Mouse (Mus musculus) kidney, adult 11 months (tissue): ENCODE measurements around the gene Tcp10c.
"Not testable (repeated sequence)": the region's sequence is repeated elsewhere in the genome, so short reads cannot be mapped to it uniquely, and the experiment has no call there.

Experiments
- DNase-seq: peaks from one replicate; pipeline ENCODE4 v3.0.0; 2022

The Tcp10c gene

DNA sequence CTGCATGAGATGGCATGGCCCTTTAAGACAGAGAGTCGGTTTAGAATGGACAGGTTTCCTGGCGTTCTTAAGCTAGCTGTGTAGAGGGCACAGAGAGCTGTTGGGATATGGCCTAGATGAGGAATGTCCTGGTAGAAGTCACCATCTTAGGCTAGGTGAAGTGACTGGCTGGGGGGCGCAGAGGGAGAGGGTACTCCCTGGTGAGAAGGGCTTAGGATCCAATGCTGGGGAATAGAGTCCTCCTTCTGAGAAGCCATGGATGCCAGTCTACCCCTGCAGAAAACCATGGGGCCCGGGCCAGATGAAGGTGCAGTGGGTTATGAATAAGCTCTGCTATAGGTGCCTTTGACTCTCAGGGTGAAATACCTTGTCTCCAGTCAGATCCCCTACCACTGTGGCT is at the start of gene Tcp10c:
Gene Tcp10c (plus strand): TSS at position 52 of the 400 bp plus-strand sequence.
- not testable (repeated sequence) for DNase-seq

DNA sequence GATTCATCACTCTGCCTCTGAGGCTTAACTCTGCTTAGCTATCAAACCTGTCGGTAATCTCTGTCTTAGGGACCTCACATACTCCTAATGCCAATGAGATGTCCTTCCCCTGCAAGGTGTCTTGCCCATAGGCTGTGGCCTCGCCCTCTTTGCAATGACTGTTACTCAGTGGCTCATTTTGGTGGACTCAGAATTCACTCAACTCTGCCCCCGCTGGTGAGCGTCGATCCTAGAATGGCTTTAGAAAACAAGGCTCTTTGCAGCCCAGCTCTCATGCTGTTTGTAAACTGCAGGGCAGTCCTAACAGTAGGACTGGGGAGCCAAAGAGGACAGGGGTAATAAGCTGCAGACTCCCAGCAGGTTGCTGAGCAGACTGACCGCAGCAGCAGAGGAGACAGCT is 46.5 kb upstream of the Tcp10c start:
- DNase-seq, result peak; percentile 40

DNA sequence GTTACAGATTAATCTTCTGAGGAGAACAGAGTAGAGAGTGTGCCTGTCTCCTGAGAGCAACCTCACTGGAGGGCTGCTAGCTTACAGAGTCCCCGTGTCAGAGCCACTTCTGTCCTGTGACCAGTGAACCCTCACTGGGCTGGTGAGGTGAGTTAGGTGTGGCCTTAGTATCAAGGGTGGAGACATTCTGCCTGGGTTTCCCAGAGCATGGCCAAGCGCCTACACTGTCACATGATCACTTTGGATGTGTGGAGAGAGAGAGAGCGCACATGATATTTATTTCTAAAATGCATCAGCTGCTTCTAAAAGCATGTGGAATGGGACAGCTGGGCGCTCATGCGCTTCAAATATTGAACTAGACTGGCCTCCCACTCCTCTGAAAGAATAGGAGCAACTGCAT is 46.0 kb upstream of the Tcp10c start:
- DNase-seq, result peak; percentile 64

DNA sequence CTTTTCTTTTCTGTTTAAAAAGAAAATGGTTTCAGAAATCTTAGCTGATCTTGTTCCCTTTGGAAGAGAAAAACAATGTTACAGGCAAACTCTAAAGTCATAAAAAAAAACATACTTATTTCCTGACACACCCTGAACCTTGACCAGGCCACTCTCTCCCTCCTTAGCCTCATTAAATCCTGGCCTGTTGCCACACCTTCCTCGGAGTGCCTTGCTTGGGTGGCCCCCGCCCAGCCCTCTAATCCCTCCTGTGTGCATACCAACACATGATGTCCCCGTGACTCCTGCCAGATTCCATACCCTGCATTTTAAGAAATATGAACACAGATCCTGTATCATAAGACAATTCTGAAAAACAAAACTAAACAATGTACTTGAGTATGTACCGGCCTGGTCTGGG is 45.6 kb upstream of the Tcp10c start:
- DNase-seq, result peak; percentile 77

- peak; percentile 62 for DNase-seq
These were observed 45.2 kb upstream of the Tcp10c start for GRCm38 (mm10) chr17:13309182-13309631.

GRCm38 (mm10) chr17:13329967-13330366 is 24.4 kb upstream of the Tcp10c start:
- not testable (repeated sequence) for DNase-seq

GRCm38 (mm10) chr17:13331179-13331578 is 23.2 kb upstream of the Tcp10c start:
- not testable (repeated sequence) for DNase-seq

GRCm38 (mm10) chr17:13332496-13332895 is 21.9 kb upstream of the Tcp10c start:
- not testable (repeated sequence) for DNase-seq

GRCm38 (mm10) chr17:13336979-13337749 is 17.2 kb upstream of the Tcp10c start:
- DNase-seq, result peak; percentile 49

GRCm38 (mm10) chr17:13337931-13338330 is 16.4 kb upstream of the Tcp10c start:
- DNase-seq, result not testable (repeated sequence)

DNA sequence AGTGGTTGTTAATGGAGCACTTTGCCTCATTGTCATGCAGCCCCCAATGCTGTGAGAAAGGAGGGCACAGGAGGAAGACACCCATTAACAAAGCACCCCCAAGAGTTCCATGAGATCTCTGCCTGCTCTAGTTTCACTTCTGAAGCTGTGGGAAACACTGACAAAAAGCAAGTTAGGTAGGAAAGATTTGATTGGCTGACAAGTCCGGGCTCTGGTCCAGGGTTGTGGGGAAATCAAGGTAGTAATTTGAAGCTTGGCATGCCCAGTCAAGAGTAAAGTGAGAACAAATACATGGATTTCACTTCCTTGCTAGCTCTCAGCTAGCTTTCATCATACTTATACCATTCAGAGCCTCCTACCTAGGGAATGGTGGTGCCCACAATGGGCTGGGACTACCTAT is 14.3 kb upstream of the Tcp10c start:
- not testable (repeated sequence) for DNase-seq

- not testable (repeated sequence) for DNase-seq
These were observed 8.4 kb upstream of the Tcp10c start for GRCm38 (mm10) chr17:13345923-13346322.

DNA sequence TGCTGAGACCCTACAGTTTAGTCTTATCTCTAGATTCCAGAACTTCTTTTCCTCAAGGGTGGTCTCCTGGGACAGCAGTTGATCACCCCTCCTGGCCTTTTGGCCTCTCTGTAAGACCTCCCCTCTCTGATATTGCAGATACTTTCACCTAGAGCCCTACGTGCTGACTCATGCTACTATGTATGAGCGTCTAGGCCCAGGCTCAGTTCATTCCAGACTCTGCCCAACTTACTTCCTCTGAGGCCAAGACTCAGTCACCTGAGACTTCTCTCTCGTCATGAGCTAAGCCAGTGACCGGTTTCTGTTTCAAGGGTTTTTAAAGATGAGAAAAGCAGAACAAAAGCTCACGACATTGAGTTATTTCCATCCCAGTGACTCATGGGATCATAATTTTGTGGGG is 4.8 kb upstream of the Tcp10c start:
- not testable (repeated sequence) for DNase-seq

GRCm38 (mm10) chr17:13353249-13353648 is 1.1 kb upstream of the Tcp10c start:
- not testable (repeated sequence) for DNase-seq

DNA sequence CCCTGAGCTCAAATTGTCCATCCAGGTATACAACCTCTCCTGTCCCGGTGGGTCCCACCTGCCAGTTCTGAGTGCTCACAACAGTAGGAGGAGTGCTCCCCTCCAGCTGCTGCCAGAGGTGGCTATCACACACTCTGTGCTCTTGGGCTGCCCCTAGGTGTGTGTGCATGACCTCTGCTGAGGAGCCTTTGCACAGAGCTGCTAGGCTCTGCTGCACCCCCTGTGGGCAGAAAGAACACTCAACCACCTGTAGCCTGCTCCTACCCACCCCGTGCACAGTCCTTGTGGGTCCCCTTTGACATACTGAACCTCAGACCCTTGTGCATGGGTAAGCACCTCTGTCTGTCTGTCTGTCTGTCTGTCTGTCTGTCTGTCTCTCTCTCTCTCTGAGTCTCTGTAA is 8.1 kb downstream of the Tcp10c start:
- not testable (repeated sequence) for DNase-seq

GRCm38 (mm10) chr17:13363773-13364172 is 9.4 kb downstream of the Tcp10c start:
- DNase-seq, result not testable (repeated sequence)

DNA sequence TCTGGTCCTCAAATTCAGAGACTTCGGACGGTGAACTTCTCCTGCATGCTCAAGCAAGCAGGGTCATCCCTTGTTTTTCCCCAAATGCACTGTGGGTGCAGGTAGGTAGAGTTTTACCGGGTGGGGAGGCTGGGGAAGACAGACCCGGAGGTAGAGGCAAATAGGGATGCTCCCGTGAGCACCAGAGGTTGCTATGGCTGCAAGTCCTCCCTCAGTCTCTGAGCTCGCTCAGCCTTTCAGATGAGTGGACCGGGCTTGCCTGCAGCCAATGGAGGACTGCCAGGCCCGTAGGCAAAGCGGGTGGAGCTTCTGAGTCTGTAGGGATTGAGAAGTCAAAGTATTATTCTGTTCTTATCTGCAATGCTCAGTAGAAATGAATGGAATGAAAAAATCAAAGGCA is 9.8 kb downstream of the Tcp10c start:
- not testable (repeated sequence) for DNase-seq

GRCm38 (mm10) chr17:13367181-13367580 is 12.8 kb downstream of the Tcp10c start:
- DNase-seq, result not testable (repeated sequence)

- DNase-seq, result not testable (repeated sequence)
These were observed 14.3 kb downstream of the Tcp10c start for GRCm38 (mm10) chr17:13368658-13369057.

DNA sequence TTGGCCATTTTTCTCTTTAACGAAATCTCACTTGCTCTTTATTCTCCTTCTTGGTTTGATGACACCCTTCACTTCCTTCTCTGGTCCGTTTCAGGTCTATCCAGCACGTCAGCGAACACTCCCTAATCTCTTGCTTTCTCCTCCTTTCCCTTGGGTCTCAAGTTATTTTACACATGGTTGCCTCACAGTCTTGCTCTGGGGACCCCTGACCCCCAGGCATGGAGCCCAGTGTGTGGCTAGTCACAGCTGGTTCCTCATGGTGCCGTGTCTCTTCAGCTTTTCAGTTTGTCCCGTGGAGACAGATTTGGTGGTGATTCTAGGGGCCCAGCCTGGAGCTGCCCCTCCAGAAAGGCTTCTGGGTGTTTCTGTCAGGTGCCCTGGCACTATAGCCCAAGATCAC is 16.4 kb downstream of the Tcp10c start:
- not testable (repeated sequence) for DNase-seq

DNA sequence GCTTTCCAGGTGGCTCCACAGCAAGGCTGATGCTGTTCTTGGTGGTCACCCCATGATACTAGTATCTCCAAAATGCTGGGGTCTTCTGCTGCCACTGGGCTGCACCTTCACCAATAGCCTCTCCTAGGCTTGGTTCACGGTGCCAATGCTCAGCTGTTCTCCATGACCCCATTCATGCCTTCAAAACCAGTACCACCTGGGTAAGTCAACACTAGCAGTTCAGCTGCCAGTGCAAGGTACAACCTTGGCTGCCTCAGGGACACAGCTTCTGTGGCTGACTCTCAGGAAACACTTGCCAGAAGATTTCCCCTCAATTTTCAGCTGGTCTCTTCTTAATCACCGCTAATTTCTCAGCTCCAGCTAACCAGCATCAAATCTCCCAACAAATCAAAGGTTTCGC is 24.0 kb downstream of the Tcp10c start:
- not testable (repeated sequence) for DNase-seq

DNA sequence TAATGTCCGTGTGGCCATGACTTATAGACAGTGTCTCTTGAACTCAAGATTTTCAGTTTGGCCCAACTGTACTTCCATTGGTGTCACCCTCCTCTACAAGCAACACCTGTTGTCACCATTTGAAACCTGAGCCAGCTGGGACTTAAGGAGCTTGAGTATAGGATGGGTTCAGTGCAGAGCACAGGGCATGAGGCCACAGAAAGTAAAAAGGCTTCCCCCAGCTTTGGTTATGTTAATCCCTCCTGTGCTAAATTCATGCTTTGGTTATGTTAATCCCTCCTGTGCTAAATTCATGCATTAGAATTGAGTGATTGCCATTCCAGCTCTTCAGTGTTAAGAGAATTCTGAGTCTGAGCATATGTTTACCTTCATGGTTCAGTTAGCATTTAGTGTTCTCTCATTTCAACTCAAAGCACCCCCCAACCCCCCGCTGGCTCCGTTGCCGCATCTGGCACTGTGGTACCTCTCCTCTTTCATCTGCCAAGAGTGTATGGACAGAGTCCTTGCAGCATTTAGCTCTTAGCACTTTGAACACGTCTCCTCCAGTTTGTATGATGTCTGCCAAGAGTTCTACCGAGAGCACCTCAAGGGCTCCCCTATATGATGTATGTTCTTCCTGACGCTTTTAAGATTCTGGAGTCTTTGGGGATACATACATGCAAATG is 25.7 kb downstream of the Tcp10c start:
- DNase-seq, result not testable (repeated sequence)

DNA sequence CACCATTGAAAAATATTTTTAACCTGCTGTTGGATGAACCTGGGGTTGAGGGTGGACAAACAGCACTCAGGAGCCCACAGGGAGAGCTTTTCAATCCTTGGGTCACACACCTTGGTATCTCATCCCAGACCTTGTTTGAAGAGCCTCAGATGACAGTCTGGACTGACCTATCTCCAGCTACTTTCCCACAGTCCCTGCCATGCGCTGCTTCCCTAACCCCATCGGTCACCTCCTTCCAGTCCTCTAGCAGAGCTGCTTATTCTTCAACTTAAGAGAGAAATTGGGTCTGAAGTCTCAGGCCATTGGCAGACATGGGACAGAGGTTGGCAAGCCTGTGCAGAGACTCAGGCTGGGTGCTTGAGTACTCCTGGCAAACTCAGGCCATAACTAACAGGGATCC is 26.9 kb downstream of the Tcp10c start:
- not testable (repeated sequence) for DNase-seq

DNA sequence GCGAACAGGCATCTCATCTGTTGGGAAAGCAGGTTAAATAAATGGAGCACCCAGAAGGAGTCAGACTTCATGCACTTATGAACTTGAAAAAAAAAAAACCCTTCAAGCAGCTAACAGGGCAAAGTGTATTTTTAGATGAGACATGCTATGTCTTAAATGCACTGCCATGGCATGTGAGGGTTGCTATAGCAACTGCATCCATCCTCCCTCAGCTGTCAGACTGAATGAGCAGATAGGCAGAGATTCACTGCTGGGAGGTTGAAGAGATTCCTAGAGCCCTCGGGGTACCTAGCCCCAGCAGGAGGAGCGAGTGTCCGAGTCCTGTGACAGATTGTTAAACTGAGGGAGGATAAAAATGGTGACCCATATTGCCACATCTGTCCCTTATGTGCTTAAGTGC is 36.6 kb downstream of the Tcp10c start:
- not testable (repeated sequence) for DNase-seq
